Mouse (Mus musculus) hindbrain, embryonic 11.5 days (tissue): ENCODE data around the gene Ndufa9. TPM values are rescaled to one million over a fixed set of nuclear protein-coding genes. Genes with fewer than 3 reads are reported as not detected.

Source experiments
- ATAC-seq: fragments of 200-750 bp; cut with Nextera tagmentation; 2 replicates; pipeline ENCODE4 v1.8.0; 2017; ENCODE audit warnings: mild to moderate bottlenecking, moderate TSS enrichment, moderate library complexity; ENCODE audit not compliant: low FRiP score
- DNase-seq: peaks from one replicate; pipeline ENCODE4 v3.0.0-alpha.2; 2015; ENCODE audit warnings: low spot score
- H3K27ac ChIP-seq: fragments of 300-500 bp; sonication (generic); 2 replicates; pipeline ENCODE4 v1.5.1; 2014; ENCODE audit warnings: mild to moderate bottlenecking, low read depth, low read length
- H3K27me3 ChIP-seq: fragments of 300-500 bp; sonication (generic); 2 replicates; pipeline ENCODE4 v1.6.1; 2014; ENCODE audit warnings: mild to moderate bottlenecking, low read length, moderate library complexity, mixed read lengths; ENCODE audit not compliant: control insufficient read depth, insufficient read depth
- H3K36me3 ChIP-seq: fragments of 300-500 bp; sonication (generic); 2 replicates; pipeline ENCODE4 v1.6.1; 2014; ENCODE audit warnings: mild to moderate bottlenecking, low read length, moderate library complexity, mixed read lengths; ENCODE audit not compliant: control insufficient read depth, insufficient read depth
- H3K4me1 ChIP-seq: fragments of 300-500 bp; sonication (generic); replicated peaks from 2 replicates; pipeline ENCODE4 v1.6.1; 2014; ENCODE audit warnings: low read length, mixed read lengths; ENCODE audit not compliant: control insufficient read depth, insufficient read depth
- H3K4me2 ChIP-seq: fragments of 300-500 bp; sonication (generic); replicated peaks from 2 replicates; pipeline ENCODE4 v1.6.1; 2014; ENCODE audit warnings: mild to moderate bottlenecking, low read depth, low read length
- H3K4me3 ChIP-seq: fragments of 300-500 bp; sonication (generic); 2 replicates; pipeline ENCODE4 v1.5.1; 2014; ENCODE audit warnings: low read depth, low read length
- H3K9ac ChIP-seq: fragments of 300-500 bp; sonication (generic); 2 replicates; pipeline ENCODE4 v1.6.1; 2014; ENCODE audit warnings: low read depth, low read length
- H3K9me3 ChIP-seq: fragments of 300-500 bp; sonication (generic); 2 replicates; pipeline ENCODE4 v1.6.1; 2016; ENCODE audit warnings: low read length; ENCODE audit not compliant: control insufficient read depth
- WGBS: fragments of 180-500 bp; shearing (Covaris S2); extraction: QIAGEN DNeasy Blood & Tissue Kit; methylation state at CpG from one replicate; pipeline ENCODE4 v1.1.7; 2014; 5-methylcytosine and 5-hydroxymethylcytosine counted together
- polyA plus RNA-seq: library from polyadenylated mRNA; unstranded; fragments of >200 nt; fragmentation: Nextera tagmentation; extraction: Ambion mirVana; gene quantifications from 2 replicates; pipeline ENCODE4 v1.2.1, GENCODE M21; 2014

Gene Ndufa9
- polyA plus RNA-seq, 1 experiment from 2014 or later = 183 TPM

DNA sequence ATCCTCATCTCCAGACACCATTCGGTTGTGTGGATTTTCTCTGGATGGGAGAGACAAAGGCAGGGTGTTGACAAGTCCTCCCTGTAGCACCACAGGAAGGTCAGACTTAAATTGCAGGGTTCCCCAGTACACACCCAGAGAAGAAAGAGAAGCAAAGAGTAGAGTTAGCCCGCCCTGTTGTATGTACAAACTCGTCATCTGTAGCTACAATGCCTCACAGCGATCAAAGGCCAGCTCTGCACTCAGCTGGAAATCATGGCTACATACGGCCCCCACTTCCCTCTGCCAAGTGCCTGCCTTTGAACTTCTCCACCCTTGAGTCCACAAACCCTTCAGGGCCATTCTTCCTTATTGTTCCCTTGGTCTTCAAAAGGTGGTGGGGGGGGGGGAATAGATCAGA lies 64.7 kb downstream of the Ndufa9 start:
- DNase-seq (no peak), ATAC-seq (no peak)
- no peaks in the 10 kb centered on the region for H3K27me3 ChIP-seq
- no peaks in the 10 kb centered on the region for H3K36me3 ChIP-seq
- H3K4me3 ChIP-seq = no peak overlapping the region
- 63% methylated on average over 5 of the region's 5 CpGs for WGBS
- no peaks in the 10 kb centered on the region for H3K4me1 ChIP-seq
- no peak overlapping the region for H3K4me2 ChIP-seq
- H3K27ac ChIP-seq = no peak overlapping the region
- H3K9me3 ChIP-seq = no peaks in the 10 kb centered on the region
- no peak overlapping the region for H3K9ac ChIP-seq

DNA sequence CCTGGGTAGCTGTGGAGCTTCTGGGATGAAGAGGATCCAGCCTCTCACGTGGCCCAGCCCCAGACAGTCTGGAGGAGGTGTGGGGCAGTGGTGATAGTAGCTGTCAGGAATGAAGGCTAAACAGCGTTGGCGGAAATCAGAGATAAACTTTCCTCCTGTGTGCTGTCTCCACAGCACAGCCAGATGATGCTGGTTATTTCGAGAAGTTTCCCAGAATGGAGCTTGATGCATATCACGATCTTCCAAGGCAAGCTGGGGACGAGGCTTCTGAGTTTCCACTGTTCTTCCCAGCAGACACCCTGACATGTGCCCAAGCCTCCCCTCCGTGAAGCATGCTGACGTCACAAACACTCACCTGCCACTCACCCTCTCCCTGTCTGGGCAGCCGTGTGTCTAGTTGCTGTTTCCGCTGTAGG lies 65.3 kb downstream of the Ndufa9 start:
- Histone ChIP-seq H3K4me3 (no peak overlapping the region), H3K27me3 (no peaks in the 10 kb centered on the region), H3K9ac (no peak overlapping the region), H3K4me1 (no peaks in the 10 kb centered on the region), H3K27ac (no peak overlapping the region), H3K9me3 (no peaks in the 10 kb centered on the region), H3K4me2 (no peak overlapping the region), H3K36me3 (no peaks in the 10 kb centered on the region)
- DNase-seq = no peak
- no peak for ATAC-seq
- WGBS = 74% methylated on average over 10 of the region's 10 CpGs

DNA sequence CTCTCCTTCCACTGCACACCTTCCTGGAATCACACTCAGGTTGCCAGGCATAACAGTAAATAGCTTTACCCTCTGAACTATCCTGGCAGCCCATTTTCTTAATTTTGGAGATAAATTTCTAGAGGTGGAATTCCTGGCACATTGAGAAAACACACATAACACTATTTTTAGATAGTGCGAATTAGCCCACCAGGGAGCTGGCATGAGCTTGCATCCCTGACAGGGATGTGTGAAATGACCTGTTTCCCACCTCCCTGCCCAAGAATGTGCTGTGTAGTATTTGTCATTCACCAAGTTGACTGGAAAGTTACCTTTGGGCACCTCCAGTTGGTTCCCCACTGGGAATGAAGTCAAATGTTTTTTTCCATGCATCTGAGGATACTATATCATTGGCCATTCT lies 65.9 kb downstream of the Ndufa9 start:
- WGBS = 86% methylated on average over 1 of the region's 1 CpGs
- H3K27me3 ChIP-seq = no peaks in the 10 kb centered on the region
- no peak for ATAC-seq
- H3K9ac ChIP-seq = no peak overlapping the region
- DNase-seq = no peak
- no peaks in the 10 kb centered on the region for H3K4me1 ChIP-seq
- no peak overlapping the region for H3K27ac ChIP-seq
- H3K9me3 ChIP-seq = no peaks in the 10 kb centered on the region
- H3K4me3 ChIP-seq = no peak overlapping the region
- H3K36me3 ChIP-seq = no peaks in the 10 kb centered on the region
- no peak overlapping the region for H3K4me2 ChIP-seq

DNA sequence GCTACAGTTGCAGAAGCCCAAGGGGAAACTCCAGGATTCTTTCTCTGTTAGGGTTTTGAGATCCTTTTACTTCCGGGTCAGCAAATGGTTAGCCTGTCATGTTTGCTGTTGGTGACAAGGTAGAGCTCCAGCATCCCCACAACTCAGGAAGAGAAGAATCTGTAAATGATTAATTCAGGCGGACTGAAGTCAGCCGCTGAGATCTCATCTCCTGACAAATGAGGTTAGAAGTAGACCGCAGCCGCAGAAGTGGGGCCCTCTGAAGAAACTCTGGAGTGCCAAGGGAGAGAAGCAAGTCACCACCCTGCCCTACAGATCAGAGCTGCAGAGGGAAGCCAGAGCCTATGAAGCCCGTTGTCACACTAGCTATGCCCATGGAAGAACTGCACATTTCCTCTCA lies 71.0 kb downstream of the Ndufa9 start:
- Histone ChIP-seq H3K4me2 (no peak overlapping the region), H3K4me1 (no peaks in the 10 kb centered on the region), H3K9me3 (no peaks in the 10 kb centered on the region), H3K9ac (no peak overlapping the region), H3K27me3 (no peaks in the 10 kb centered on the region), H3K36me3 (no peaks in the 10 kb centered on the region), H3K4me3 (no peak overlapping the region), H3K27ac (no peak overlapping the region)
- DNase-seq = no peak
- WGBS = 64% methylated on average over 6 of the region's 6 CpGs
- no peak for ATAC-seq

DNA sequence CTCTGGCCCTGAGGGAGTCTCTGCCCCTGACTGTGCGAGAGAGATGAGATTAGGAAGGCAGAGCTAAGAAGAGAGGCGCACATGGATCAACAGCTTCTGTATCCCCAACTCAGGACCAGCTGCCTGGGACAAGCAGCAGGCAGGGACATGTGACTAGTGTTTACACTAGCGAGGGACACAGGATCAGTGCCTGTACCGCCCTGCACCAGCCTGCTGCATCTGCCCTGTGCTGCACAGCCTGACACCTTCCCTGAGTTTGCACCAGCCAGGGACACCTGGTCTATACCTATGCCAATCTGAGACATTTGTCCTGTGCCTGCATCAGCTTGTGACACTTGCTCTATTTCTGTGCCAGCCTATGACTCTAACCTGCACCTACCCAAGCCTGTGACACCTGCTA lies 75.1 kb downstream of the Ndufa9 start:
- H3K4me2 ChIP-seq = no peak overlapping the region
- no peaks in the 10 kb centered on the region for H3K36me3 ChIP-seq
- no peaks in the 10 kb centered on the region for H3K9me3 ChIP-seq
- H3K4me1 ChIP-seq = no peaks in the 10 kb centered on the region
- H3K27ac ChIP-seq = no peak overlapping the region
- no peak overlapping the region for H3K4me3 ChIP-seq
- WGBS = 48% methylated on average over 4 of the region's 4 CpGs
- H3K27me3 ChIP-seq = no peaks in the 10 kb centered on the region
- ATAC-seq (no peak), DNase-seq (no peak)
- H3K9ac ChIP-seq = no peak overlapping the region

DNA sequence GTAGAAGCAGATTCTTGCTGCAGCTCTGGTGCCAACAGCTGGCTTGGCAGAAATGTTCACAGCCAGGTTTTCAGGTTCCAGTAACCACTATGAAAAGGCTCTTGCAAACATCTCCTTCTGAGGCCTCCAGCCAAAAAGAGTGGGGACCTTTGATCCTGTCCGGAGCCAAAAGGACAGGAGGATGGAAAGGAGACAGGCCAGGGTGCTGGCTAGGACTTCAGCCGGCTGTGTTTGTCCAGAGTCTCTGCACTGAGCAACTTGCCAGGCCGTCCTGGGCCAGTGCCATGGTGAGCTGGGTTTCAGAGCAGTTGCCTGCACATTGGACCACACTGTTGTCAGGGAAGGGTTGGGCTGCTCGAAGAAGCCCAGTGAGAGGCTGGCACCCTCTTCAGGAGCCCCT lies 76.6 kb downstream of the Ndufa9 start:
- H3K4me1 ChIP-seq = no peaks in the 10 kb centered on the region
- no peak overlapping the region for H3K27ac ChIP-seq
- no peaks in the 10 kb centered on the region for H3K27me3 ChIP-seq
- 75% methylated on average over 4 of the region's 4 CpGs for WGBS
- H3K9ac ChIP-seq = no peak overlapping the region
- no peak overlapping the region for H3K4me2 ChIP-seq
- no peaks in the 10 kb centered on the region for H3K9me3 ChIP-seq
- DNase-seq (no peak), ATAC-seq (no peak)
- no peaks in the 10 kb centered on the region for H3K36me3 ChIP-seq
- H3K4me3 ChIP-seq = no peak overlapping the region

Other genes starting within 250 kb of the Ndufa9 start
- gene Kcna1, start 202.8 kb downstream of the Ndufa9 start, polyA plus RNA-seq = 0.40 and 0.64 TPM in 2 replicates
- 5.0 and 6.2 TPM in 2 replicates for gene Kcna6, start 108.5 kb downstream of the Ndufa9 start, polyA plus RNA-seq
- gene Akap3, start 4.0 kb upstream of the Ndufa9 start, polyA plus RNA-seq = 0.09 and 0.13 TPM in 2 replicates
- not detected in 2 replicates for gene Dyrk4, start 72.7 kb upstream of the Ndufa9 start, polyA plus RNA-seq
- gene Rad51ap1, start 90.5 kb upstream of the Ndufa9 start, polyA plus RNA-seq = 64.0 and 65.9 TPM in 2 replicates
- 19.3 and 25.6 TPM in 2 replicates for gene D6Wsu163e, start 90.8 kb upstream of the Ndufa9 start, polyA plus RNA-seq
- gene Fgf6, start 166.4 kb upstream of the Ndufa9 start, polyA plus RNA-seq = 0.04 and 0.14 TPM in 2 replicates
- 0.08 TPM in 1 of 2 replicates, not detected in the other for gene Fgf23, start 223.8 kb upstream of the Ndufa9 start, polyA plus RNA-seq